Mouse (Mus musculus): ENCODE measurements around the gene Smarcd2.

- TF ChIP-seq CTCF (conservative IDR thresholded peaks at IDR 0.05; ENCODE audit: insufficient read depth, insufficient read length, low read depth, low read length) (no peak), POLR2A (IDR thresholded peaks at IDR 0.05; ENCODE audit: low read depth, low read length) (no peak)
These were observed 17.6 kb upstream of the Smarcd2 start for GRCm38 (mm10) chr11:106290376-106290775.
